Mouse (Mus musculus) erythroblast, adult 5-6 weeks (primary cell): ENCODE results near the gene Btf3l4. TPM values are rescaled to one million over a fixed set of nuclear protein-coding genes. Genes with fewer than 3 reads are reported as not detected.

ENCODE experiments used
- total RNA-seq, 2 experiments: library from RNA; stranded (forward) in 1 of 2; stranded (reverse) in 1 of 2; fragments of 150-400 nt in 1 of 2; fragments of 200-764, 138-1000 nt in 1 of 2; gene quantifications; 2 replicates each; pipeline versions ENCODE4 v1.2.3 to v1.2.4; 2015 to 2017; ENCODE audit warnings: low replicate concordance in 2 of 2

Btf3l4 gene
- total RNA-seq, 2 experiments from 2014 or later = 17.1 to 18.3 TPM

Other genes starting within 250 kb of the Btf3l4 start
- 2.7 and 13.0 TPM in 2 replicates for gene Cc2d1b, start 213.7 kb downstream of the Btf3l4 start, total RNA-seq (2015; ENCODE audit: low replicate concordance)
- gene Cc2d1b, start 213.7 kb downstream of the Btf3l4 start, total RNA-seq (2017; ENCODE audit: low replicate concordance) = 8.3 and 8.8 TPM in 2 replicates
- gene 3110021N24Rik, start 114.0 kb downstream of the Btf3l4 start, total RNA-seq (2015; ENCODE audit: low replicate concordance) = not detected in 2 replicates
- gene 3110021N24Rik, start 114.0 kb downstream of the Btf3l4 start, total RNA-seq (2017; ENCODE audit: low replicate concordance) = not detected in 2 replicates
- 1.3 TPM in 1 of 2 replicates, not detected in the other for gene Zfyve9, start 52.8 kb downstream of the Btf3l4 start, total RNA-seq (2015; ENCODE audit: low replicate concordance)
- gene Zfyve9, start 52.8 kb downstream of the Btf3l4 start, total RNA-seq (2017; ENCODE audit: low replicate concordance) = 1.7 and 1.8 TPM in 2 replicates
- gene Txndc12, start 987 bp upstream of the Btf3l4 start, total RNA-seq (2015; ENCODE audit: low replicate concordance) = 11.5 and 11.9 TPM in 2 replicates
- gene Txndc12, start 987 bp upstream of the Btf3l4 start, total RNA-seq (2017; ENCODE audit: low replicate concordance) = 9.5 and 14.5 TPM in 2 replicates
- 2.1 and 12.7 TPM in 2 replicates for gene Kti12, start 14.2 kb upstream of the Btf3l4 start, total RNA-seq (2015; ENCODE audit: low replicate concordance)
- gene Kti12, start 14.2 kb upstream of the Btf3l4 start, total RNA-seq (2017; ENCODE audit: low replicate concordance) = 2.6 and 2.8 TPM in 2 replicates
- gene A730015C16Rik, start 15.0 kb upstream of the Btf3l4 start, total RNA-seq (2015; ENCODE audit: low replicate concordance) = not detected in 2 replicates
- gene A730015C16Rik, start 15.0 kb upstream of the Btf3l4 start, total RNA-seq (2017; ENCODE audit: low replicate concordance) = not detected in 2 replicates
- gene Rab3b, start 45.4 kb upstream of the Btf3l4 start, total RNA-seq (2015; ENCODE audit: low replicate concordance) = not detected in 2 replicates
- not detected in 2 replicates for gene Rab3b, start 45.4 kb upstream of the Btf3l4 start, total RNA-seq (2017; ENCODE audit: low replicate concordance)
- 178 and 182 TPM in 2 replicates for gene Nrd1, start 167.0 kb upstream of the Btf3l4 start, total RNA-seq (2015; ENCODE audit: low replicate concordance)
- 191 and 203 TPM in 2 replicates for gene Nrd1, start 167.0 kb upstream of the Btf3l4 start, total RNA-seq (2017; ENCODE audit: low replicate concordance)